Mouse (Mus musculus) mesoderm, embryonic 11.5 days (tissue): ENCODE measurements at regions not wholly inside any gene's neighbourhood (a gene's known extent, or its start where the extent isn't known, plus 50 kb on each side); places are given as distances from the start of the nearest gene placed in this dataset.

Source experiments
- DNase-seq: peaks from one replicate; pipeline ENCODE4 v3.0.0-alpha.2; 2012; ENCODE audit warnings: low read depth, low spot score

- DNase-seq, result no peak
These were observed 253.0 kb downstream of the Bcor start for GRCm38 (mm10) chrX:11907167-11907566.

GRCm38 (mm10) chrX:11915984-11916383, 244.2 kb downstream of the Bcor start:
- no peak for DNase-seq

GRCm38 (mm10) chrX:11920231-11920630, 239.9 kb downstream of the Bcor start:
- DNase-seq, result no peak

GRCm38 (mm10) chrX:11924639-11925302, 235.4 kb downstream of the Bcor start:
- no peak for DNase-seq

GRCm38 (mm10) chrX:11926868-11927535, 233.2 kb downstream of the Bcor start:
- peak; percentile 32 for DNase-seq

GRCm38 (mm10) chrX:11929448-11929847, 230.7 kb downstream of the Bcor start:
- no peak for DNase-seq

- DNase-seq, result no peak
These were observed 228.7 kb downstream of the Bcor start for GRCm38 (mm10) chrX:11931432-11931831.

GRCm38 (mm10) chrX:11935337-11935736, 224.8 kb downstream of the Bcor start:
- no peak for DNase-seq

GRCm38 (mm10) chrX:11940246-11940645, 219.9 kb downstream of the Bcor start:
- no peak for DNase-seq

- DNase-seq, result no peak
These were observed 216.8 kb downstream of the Bcor start for GRCm38 (mm10) chrX:11943367-11943766.

- no peak for DNase-seq
These were observed 215.6 kb downstream of the Bcor start for GRCm38 (mm10) chrX:11944574-11944973.

- DNase-seq, result no peak
These were observed 214.9 kb downstream of the Bcor start for GRCm38 (mm10) chrX:11945280-11945679.

GRCm38 (mm10) chrX:11952193-11952592, 208.0 kb downstream of the Bcor start:
- no peak for DNase-seq

GRCm38 (mm10) chrX:11956194-11956593, 204.0 kb downstream of the Bcor start:
- DNase-seq, result no peak

- DNase-seq, result no peak
These were observed 203.1 kb downstream of the Bcor start for GRCm38 (mm10) chrX:11957011-11957410.

GRCm38 (mm10) chrX:11959871-11960552, 200.1 kb downstream of the Bcor start:
- DNase-seq, result no peak

- DNase-seq, result no peak
These were observed 198.8 kb downstream of the Bcor start for GRCm38 (mm10) chrX:11961350-11961749.

GRCm38 (mm10) chrX:11964428-11964827, 195.7 kb downstream of the Bcor start:
- DNase-seq, result no peak

- no peak for DNase-seq
These were observed 181.5 kb downstream of the Bcor start for GRCm38 (mm10) chrX:11978679-11979078.

GRCm38 (mm10) chrX:11983276-11983675, 176.9 kb downstream of the Bcor start:
- DNase-seq, result no peak
